In genomic region chr9:104841278-104841677, GRCm38 (mm10) we compare ENCODE assay signal across 19 mouse cellular contexts.
DNase-seq lines count a peak whose midpoint lies in the region; ATAC-seq lines count a peak whose summit lies in the region.
"Had no signal": no experiment of that assay in that cellular context is flagged by ENCODE, and none has a peak within 500 bp of the region (broad histone marks: within the 10 kb centered on the region; RNA-seq: fewer than 3 reads in every experiment).

No protein-coding gene starts in this region.

- peak; percentile 67 for ATAC-seq in forebrain, embryonic 16.5 days

- H3K27me3 ChIP-seq in forebrain, embryonic 16.5 days (replicated peaks; ENCODE audit: control insufficient read depth, insufficient read depth, low read length) = no peaks in the 10 kb centered on the region
- H3K27me3 ChIP-seq: stomach, embryonic 15.5 days had no signal

- H3K9me3 ChIP-seq in forebrain, embryonic 16.5 days (ENCODE audit: control insufficient read depth, low read length) = no peaks in the 10 kb centered on the region
- H3K9me3 ChIP-seq: hindbrain, embryonic 10.5 days; limb, embryonic 10.5 days; stomach, embryonic 15.5 days had no signal

- H3K36me3 ChIP-seq in forebrain, embryonic 16.5 days (ENCODE audit: control insufficient read depth, insufficient read depth) = no peaks in the 10 kb centered on the region
- H3K36me3 ChIP-seq: hindbrain, embryonic 10.5 days; limb, embryonic 10.5 days; stomach, embryonic 15.5 days had no signal

- 38% methylated on average over 1 of the region's 1 CpGs for WGBS in forebrain, embryonic 16.5 days

- no peak overlapping the region for H3K4me2 ChIP-seq in forebrain, embryonic 16.5 days (ENCODE audit: low read length)
- H3K4me2 ChIP-seq: liver, embryonic 11.5 days; lung, embryonic 14.5 days; midbrain, embryonic 11.5 days; stomach, embryonic 15.5 days had no signal

- peak overlapping the region; percentile 61 for H3K27ac ChIP-seq in forebrain, embryonic 16.5 days (ENCODE audit: low read length)
- H3K27ac ChIP-seq: hindbrain, embryonic 10.5 days; limb, embryonic 10.5 days; stomach, embryonic 15.5 days had no signal

- DNase-seq in frontal cortex, postnatal 36 days (ENCODE audit: low spot score in 2 of 2) = peak; percentile 10 to 73
- DNase-seq in frontal cortex, postnatal 14 days (ENCODE audit: low spot score in 2 of 2) = no peak
- peak; percentile 7 for DNase-seq in Muller cell, postnatal 12 days (ENCODE audit: inconsistent ontology term)
- DNase-seq in left cerebral cortex, adult 18-20 months (ENCODE audit: low spot score in 2 of 2) = peak; percentile 28 to 38
- DNase-seq in embryo, embryonic 9.5 days (ENCODE audit: extremely low spot score) = no peak
- DNase-seq in adrenal gland, adult (ENCODE audit: inconsistent age in 2 of 2, low spot score in 1 of 2) = no peak
- DNase-seq in spleen, adult 12 weeks (ENCODE audit: low spot score) = no peak
- DNase-seq: cerebellum, adult 11 months; cerebellum, postnatal 25 days; kidney, adult 9 months; kidney, postnatal 4 days; lung, embryonic 14.5 days; lung, postnatal 4 days had no signal

- H3K4me3 ChIP-seq in forebrain, embryonic 16.5 days (replicated peaks; ENCODE audit: low read length) = no peak overlapping the region
- H3K4me3 ChIP-seq: hindbrain, embryonic 10.5 days; limb, embryonic 10.5 days; stomach, embryonic 15.5 days had no signal

- H3K4me1 ChIP-seq in forebrain, embryonic 16.5 days (replicated peaks; ENCODE audit: control insufficient read depth, insufficient read depth, low read length) = 0 out of 2 replicates have a peak, but pooled peaks cover 2% of the 10 kb centered on the region
- H3K4me1 ChIP-seq: limb, embryonic 10.5 days; stomach, embryonic 15.5 days had no signal

- no peak overlapping the region for H3K9ac ChIP-seq in forebrain, embryonic 16.5 days (replicated peaks; ENCODE audit: low read depth, low read length)
- H3K9ac ChIP-seq: lung, embryonic 14.5 days; stomach, embryonic 15.5 days had no signal

Comparison
In these comparisons a context has a peak if more than half of its experiments do, and no peak if none do; other contexts are left out.
1. DNase-seq: peak in frontal cortex, postnatal 36 days (2 of 2), Muller cell, postnatal 12 days (single experiment) and left cerebral cortex, adult 18-20 months (2 of 2); none in frontal cortex, postnatal 14 days (0 of 2), embryo, embryonic 9.5 days (single experiment), adrenal gland, adult (0 of 2) and spleen, adult 12 weeks (single experiment).